Mouse (Mus musculus) Muller cell, postnatal 12 days (primary cell): Measurements from ENCODE around the gene Rgsl1.
A peak's percentile ranks its signal among the peaks of the same experiment; 100 is the strongest.
"Not testable (repeated sequence)": the region's sequence is repeated elsewhere in the genome, so short reads cannot be mapped to it uniquely, and the experiment has no call there.

Experiments used
- DNase-seq: peaks from one replicate; pipeline ENCODE4 v3.0.0-alpha.2; 2015; ENCODE audit errors: inconsistent ontology term

The Rgsl1 gene

DNA sequence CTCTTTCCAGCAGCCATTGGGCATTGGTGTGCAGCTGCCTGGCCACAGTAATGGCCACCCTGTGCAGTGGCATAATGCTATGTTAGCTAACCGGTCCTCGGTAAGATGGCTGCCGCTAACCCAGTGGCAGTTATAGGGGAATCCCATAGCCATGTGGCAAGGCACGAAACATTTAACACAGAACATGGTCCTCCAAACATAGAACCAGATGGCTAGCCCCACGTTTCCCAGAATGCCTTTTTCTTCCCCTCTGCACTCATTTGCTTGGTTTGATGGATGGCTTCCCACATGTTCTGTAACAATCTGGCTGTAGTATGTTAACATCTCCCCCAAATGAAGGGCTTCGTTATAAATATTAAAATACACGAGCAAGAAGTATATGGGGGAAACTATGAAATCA, 67.7 kb downstream of the Rgsl1 start:
- no peak for DNase-seq

GRCm38 (mm10) chr1:153775174-153775573, 68.8 kb downstream of the Rgsl1 start:
- no peak for DNase-seq

GRCm38 (mm10) chr1:153770776-153771167, 73.2 kb downstream of the Rgsl1 start:
- no peak for DNase-seq

GRCm38 (mm10) chr1:153769998-153770775, 73.8 kb downstream of the Rgsl1 start:
- no peak for DNase-seq

DNA sequence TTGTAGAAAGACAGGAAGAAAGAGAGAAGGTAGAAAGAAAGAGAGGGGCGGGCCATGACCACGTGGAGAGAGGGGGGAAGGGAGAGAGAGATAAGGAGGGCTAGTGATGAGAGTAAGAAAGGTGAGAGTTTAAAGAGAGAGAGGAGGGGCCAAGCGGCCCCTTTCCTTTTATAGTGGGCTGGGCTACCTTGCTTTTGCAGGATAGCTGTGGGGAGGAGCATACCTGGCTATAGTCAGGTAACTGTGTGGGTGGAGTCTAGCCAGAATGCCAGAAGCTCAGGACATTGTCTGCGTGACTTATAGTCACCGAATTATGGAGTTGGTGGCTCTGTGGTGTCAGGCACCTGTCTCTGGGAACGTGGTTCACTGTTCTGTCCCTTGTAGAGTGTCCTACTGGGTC, 74.4 kb downstream of the Rgsl1 start:
- not testable (repeated sequence) for DNase-seq

DNA sequence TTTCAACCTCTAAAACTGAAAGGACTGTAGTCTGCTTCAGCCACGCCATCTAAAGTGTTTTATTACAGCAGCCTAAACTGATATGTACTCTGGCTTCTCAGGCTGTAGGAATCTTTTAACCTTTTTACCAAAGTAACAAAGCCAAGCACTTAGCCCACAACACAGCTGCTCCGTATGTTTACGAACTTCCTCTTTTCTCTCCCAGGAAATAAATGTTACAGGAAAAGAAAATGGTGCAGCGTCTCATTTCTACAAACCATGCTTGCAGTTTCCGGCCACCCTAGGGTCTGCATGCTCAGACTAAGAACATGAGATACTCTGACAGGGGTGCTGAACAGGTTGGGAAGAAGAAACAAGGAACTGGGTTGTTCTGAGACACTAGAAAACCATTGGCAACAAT, 75.5 kb downstream of the Rgsl1 start:
- DNase-seq, result no peak

DNA sequence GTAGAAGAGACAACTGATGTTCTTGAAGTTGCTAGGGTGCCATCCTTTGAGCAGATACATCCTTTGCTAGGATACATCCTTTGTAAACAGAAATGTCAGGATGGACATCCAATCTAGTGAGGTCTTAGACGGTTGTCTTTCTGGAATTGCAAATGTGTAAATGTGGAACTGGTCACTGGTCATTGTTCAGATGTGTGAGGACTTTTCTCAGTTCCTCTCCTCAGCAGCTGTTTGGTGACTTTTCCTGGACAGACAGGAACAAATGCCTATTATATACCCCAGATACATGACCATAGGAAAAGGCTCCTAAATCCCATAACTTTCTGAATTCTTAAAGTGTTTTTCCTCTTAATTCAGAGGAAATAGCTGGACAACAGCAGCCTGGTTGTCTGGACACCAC, 76.7 kb downstream of the Rgsl1 start:
- no peak for DNase-seq

GRCm38 (mm10) chr1:153766298-153766697, 77.6 kb downstream of the Rgsl1 start:
- DNase-seq, result no peak

DNA sequence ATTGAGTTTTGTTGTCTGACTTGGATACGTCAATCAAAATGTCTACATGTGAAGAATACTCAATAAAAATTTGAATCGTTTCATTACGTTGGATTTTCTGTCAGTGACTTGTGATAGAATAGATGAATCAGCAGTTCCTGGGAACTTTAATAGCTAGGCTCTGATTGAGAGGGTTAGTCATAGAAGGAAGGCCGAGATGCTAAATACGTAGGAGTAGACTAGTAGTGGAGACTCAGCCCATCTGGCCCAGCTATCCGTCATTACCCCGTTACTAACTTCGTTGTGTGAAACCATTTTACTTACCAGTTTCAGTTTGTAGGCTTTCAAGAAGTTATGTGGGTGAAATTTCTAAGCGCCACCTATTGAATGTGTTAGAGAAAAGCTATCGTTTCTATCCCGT, 79.8 kb downstream of the Rgsl1 start:
- no peak for DNase-seq

DNA sequence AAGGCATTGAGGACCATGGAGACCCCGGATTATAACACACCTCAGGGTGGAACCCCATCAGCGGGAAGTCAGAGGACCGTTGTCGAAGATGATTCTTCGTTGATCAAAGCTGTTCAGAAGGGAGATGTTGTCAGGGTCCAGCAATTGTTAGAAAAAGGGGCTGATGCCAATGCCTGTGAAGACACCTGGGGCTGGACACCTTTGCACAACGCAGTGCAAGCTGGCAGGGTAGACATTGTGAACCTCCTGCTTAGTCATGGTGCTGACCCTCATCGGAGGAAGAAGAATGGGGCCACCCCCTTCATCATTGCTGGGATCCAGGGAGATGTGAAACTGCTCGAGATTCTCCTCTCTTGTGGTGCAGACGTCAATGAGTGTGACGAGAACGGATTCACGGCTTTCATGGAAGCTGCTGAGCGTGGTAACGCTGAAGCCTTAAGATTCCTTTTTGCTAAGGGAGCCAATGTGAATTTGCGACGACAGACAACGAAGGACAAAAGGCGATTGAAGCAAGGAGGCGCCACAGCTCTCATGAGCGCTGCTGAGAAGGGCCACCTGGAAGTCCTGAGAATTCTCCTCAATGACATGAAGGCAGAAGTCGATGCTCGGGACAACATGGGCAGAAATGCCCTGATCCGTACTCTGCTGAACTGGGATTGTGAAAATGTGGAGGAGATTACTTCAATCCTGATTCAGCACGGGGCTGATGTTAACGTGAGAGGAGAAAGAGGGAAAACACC, 90.0 kb downstream of the Rgsl1 start:
- no peak for DNase-seq

- no peak for DNase-seq
Measured at GRCm38 (mm10) chr1:153752521-153752920, 91.4 kb downstream of the Rgsl1 start.

- no peak for DNase-seq
Measured at GRCm38 (mm10) chr1:153751763-153752301, 92.1 kb downstream of the Rgsl1 start.

GRCm38 (mm10) chr1:153750054-153750453, 93.9 kb downstream of the Rgsl1 start:
- DNase-seq, result no peak

DNA sequence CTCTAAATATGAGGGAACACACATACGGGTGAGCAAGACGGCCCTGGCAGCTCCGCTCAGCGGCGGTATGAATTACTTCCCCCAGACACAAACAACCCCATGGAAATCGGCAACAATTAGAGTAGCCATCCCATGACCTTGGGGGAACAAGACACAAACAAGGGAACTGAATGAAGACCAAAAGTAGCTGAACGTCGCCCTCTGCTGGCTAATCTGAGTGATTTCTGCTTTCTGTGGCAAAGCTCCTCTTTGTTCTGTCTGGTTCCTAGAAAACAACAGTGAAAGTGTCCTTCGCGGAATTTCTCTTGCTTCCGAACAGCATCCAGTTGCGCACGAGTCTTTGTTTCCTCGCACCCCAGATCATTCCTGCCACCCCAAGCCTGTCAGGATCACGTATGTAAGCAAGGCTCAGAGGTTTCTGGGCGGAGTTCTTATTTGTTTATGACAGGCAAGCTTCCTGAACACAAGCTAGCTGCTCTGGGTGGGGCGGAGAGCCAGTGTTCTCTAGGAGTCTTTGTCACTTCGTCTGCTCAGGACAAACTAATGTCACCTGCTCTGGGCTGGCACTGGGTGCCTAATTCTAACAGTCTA, 94.6 kb downstream of the Rgsl1 start, which contains the start of gene Rnasel:
Gene Rnasel (plus strand): TSS at position 216 of the 591 bp plus-strand sequence.
- DNase-seq, result peak; percentile 91

GRCm38 (mm10) chr1:153748549-153748948, 95.4 kb downstream of the Rgsl1 start:
- DNase-seq, result peak; percentile 61

DNA sequence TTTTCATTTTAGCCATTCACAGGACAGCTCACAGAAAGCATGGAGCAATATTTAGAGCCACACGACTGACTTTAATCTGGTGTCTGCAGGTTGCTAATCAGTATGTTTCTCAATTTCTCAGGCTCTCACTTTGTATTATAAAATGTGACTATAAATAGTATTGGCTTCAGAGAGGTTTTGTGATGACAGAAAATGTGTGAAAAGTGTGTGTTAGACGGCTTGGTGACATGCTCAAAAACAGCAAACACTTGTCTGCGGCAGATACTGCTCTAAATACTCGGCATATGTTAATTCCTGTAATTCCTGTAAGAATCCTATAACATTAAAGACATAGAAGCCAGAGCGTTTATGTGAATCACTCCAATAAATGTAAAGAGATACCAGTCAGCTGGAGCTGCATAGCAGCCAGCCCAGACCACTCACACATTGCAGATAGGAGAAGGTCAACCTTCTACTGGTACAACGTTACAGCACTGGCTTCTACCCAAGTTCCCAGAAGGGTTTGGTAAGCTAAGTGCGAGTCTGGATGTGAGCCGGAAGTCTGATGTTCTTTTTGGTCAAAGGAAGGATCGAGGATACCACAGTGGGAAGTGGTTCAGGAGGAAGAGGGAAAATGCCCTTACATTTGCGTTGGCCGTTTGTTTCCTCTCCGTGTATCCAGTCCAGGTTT, 95.9 kb downstream of the Rgsl1 start:
- no peak for DNase-seq

- peak; percentile 85 for DNase-seq
Measured at GRCm38 (mm10) chr1:153746728-153747127, 97.2 kb downstream of the Rgsl1 start.

DNA sequence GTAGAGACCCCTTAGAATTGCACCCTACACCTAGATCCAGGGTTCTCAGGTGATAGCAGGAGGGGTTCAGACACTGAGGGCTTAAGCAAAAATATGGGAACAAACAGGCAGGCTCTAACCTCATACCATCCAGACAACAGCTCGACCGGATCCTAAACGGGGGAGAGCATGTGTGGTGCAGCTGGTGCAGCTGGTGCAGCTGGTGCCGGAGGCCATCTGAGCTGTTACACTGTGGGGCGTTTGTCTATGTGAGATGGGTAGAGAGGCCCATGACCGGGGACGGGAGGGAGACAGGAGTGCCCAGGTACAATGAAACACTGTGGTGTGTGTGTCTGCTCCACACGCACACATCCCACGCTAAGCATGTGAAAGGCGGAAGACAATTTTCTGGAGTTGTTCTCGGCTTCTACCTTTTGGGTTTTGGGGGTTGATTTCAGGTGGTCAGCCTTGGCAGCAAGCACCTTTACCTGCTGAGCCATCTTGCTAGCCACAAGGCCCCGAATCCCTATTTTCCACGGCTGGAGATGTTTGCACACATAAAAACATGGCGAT, 97.7 kb downstream of the Rgsl1 start:
- DNase-seq, result peak; percentile 71

GRCm38 (mm10) chr1:153742374-153743155, 101.4 kb downstream of the Rgsl1 start:
- peak; percentile 83 for DNase-seq

DNA sequence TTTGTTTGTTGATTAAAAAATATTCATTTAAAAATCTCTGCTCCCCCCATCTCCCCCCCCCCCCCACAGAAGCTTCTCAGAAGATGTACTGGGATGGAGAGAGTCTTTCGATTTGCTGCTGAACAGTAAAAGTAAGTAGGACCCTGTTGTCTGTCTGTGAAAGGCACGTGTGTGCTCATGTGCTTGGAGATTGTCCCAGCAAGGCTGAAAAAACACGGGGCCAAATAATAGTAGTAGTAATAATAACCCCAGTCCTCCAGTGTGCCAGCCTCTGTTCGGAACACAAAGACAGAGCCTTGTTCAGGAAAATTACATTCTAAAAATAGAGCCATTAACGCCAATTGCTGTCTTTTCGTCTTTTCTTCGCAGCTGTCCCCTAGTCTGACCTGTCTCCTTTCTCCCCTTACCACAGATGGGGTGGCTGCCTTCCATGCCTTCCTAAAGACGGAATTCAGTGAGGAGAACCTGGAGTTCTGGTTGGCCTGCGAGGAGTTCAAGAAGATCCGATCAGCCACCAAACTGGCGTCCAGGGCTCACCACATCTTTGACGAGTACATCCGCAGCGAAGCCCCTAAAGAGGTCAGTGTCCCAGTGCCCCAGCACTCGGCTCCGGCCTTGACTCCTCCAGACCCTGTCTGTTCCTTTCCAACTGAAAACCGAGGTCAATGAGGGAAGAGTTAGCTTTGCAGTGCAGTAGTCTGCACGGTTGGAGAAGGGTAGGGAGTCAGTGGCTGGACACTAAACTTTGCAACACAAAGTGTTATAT, 102.2 kb downstream of the Rgsl1 start:
- DNase-seq, result peak; percentile 48
